Mouse (Mus musculus): Measurements from ENCODE around the gene Tmem251. TPM values are rescaled to one million over a fixed set of nuclear protein-coding genes. Genes with fewer than 3 reads are reported as not detected.

The Tmem251 gene
- total RNA-seq (2021), result 1 to 10 TPM; 6.0 to 6.4 TPM

- intact Hi-C loops (cut with DNase I), result loop anchor here (2.0 to 10.0 kb wide), 2 partner anchors 13 to 769 kb away; partner anchors contain the start of genes Cpsf2, Gm28051, Gon7 and Ubr7
- peak; percentile 93 to 94 for DNase-seq (ENCODE audit: low spot score in 2 of 2)
Measured at GRCm38 (mm10) chr12:102743589-102744574, at the start of gene Tmem251, which contains the start of gene Moap1. Tmem251 (plus strand) TSS chr12:102743762. Moap1 (minus strand) TSS chr12:102743661.

- DNase-seq (ENCODE audit: low spot score in 2 of 2), result peak; percentile 79 to 96
- intact Hi-C loops (cut with DNase I), result loop anchor here (2.0 kb wide), 1 partner anchor 43 kb away; no protein-coding TSS in a partner anchor
Measured at GRCm38 (mm10) chr12:102695369-102696239, 48.0 kb upstream of the Tmem251 start.

- DNase-seq (ENCODE audit: low spot score in 2 of 2), result no peak
- intact Hi-C loops (cut with DNase I), result loop anchor here (2.0 kb wide), 1 partner anchor 44 kb away; no protein-coding TSS in a partner anchor
Measured at GRCm38 (mm10) chr12:102696635-102697354, 46.8 kb upstream of the Tmem251 start.

- intact Hi-C loops (cut with DNase I), result loop anchor here (2.0 kb wide), 1 partner anchor 45 kb away; no protein-coding TSS in a partner anchor
- DNase-seq (ENCODE audit: low spot score in 2 of 2), result no peak
Measured at GRCm38 (mm10) chr12:102697381-102697780, 46.2 kb upstream of the Tmem251 start.

GRCm38 (mm10) chr12:102698089-102698684, 45.4 kb upstream of the Tmem251 start:
- no peak for DNase-seq (ENCODE audit: low spot score in 2 of 2)
- intact Hi-C loops (cut with DNase I), result no loop called here

GRCm38 (mm10) chr12:102699156-102699555, 44.4 kb upstream of the Tmem251 start:
- intact Hi-C loops (cut with DNase I), result no loop called here
- DNase-seq (ENCODE audit: low spot score in 2 of 2), result no peak

GRCm38 (mm10) chr12:102700453-102700852, 43.1 kb upstream of the Tmem251 start:
- intact Hi-C loops (cut with DNase I), result no loop called here
- DNase-seq (ENCODE audit: low spot score in 2 of 2), result peak in 1 of 2 experiments; percentile 72

GRCm38 (mm10) chr12:102701691-102702207, 41.8 kb upstream of the Tmem251 start:
- intact Hi-C loops (cut with DNase I), result no loop called here
- DNase-seq (ENCODE audit: low spot score in 2 of 2), result no peak

- intact Hi-C loops (cut with DNase I), result no loop called here
- peak; percentile 80 to 81 for DNase-seq (ENCODE audit: low spot score in 2 of 2)
Measured at GRCm38 (mm10) chr12:102702356-102703110, 41.0 kb upstream of the Tmem251 start.

- intact Hi-C loops (cut with DNase I), result no loop called here
- DNase-seq (ENCODE audit: low spot score in 2 of 2), result peak in 1 of 2 experiments; percentile 51
Measured at GRCm38 (mm10) chr12:102703111-102703412, 40.5 kb upstream of the Tmem251 start.

GRCm38 (mm10) chr12:102703441-102703840, 40.1 kb upstream of the Tmem251 start:
- intact Hi-C loops (cut with DNase I), result no loop called here

GRCm38 (mm10) chr12:102703921-102704408, 39.6 kb upstream of the Tmem251 start:
- intact Hi-C loops (cut with DNase I), result loop anchor here (2.0 kb wide), 2 partner anchors 51 to 125 kb away; no protein-coding TSS in a partner anchor
- DNase-seq (ENCODE audit: low spot score in 2 of 2), result peak in 1 of 2 experiments; percentile 25

More at GRCm38 (mm10) chr12:102703441-102703840, 40.1 kb upstream of the Tmem251 start:
- DNase-seq (ENCODE audit: low spot score in 2 of 2), result peak in 1 of 2 experiments; percentile 31

- DNase-seq (ENCODE audit: low spot score in 2 of 2), result peak in 1 of 2 experiments; percentile 45
- intact Hi-C loops (cut with DNase I), result loop anchor here (2.0 kb wide), 2 partner anchors 52 to 126 kb away; no protein-coding TSS in a partner anchor
Measured at GRCm38 (mm10) chr12:102704457-102705198, 38.9 kb upstream of the Tmem251 start, which contains the start of gene Itpk1. Itpk1 (minus strand) TSS chr12:102704930.

- intact Hi-C loops (cut with DNase I), result loop anchor here (2.0 kb wide), 2 partner anchors 53 to 127 kb away; no protein-coding TSS in a partner anchor
Measured at GRCm38 (mm10) chr12:102705216-102705871, 38.2 kb upstream of the Tmem251 start.

GRCm38 (mm10) chr12:102705906-102706640, 37.5 kb upstream of the Tmem251 start:
- intact Hi-C loops (cut with DNase I), result loop anchor here (2.0 kb wide), 2 partner anchors 53 to 127 kb away; no protein-coding TSS in a partner anchor
- peak in 1 of 2 experiments; percentile 45 for DNase-seq (ENCODE audit: low spot score in 2 of 2)

More at GRCm38 (mm10) chr12:102705216-102705871, 38.2 kb upstream of the Tmem251 start:
- DNase-seq (ENCODE audit: low spot score in 2 of 2), result peak; percentile 86 to 88

Measured in left cerebral cortex, postnatal 25 days (tissue).